Mouse (Mus musculus) skeletal muscle tissue, adult 2 months (tissue): ENCODE data around the gene Mfsd4b3.
A peak's percentile ranks its signal among the peaks of the same experiment; 100 is the strongest.
"Not testable (repeated sequence)": the region's sequence is repeated elsewhere in the genome, so short reads cannot be mapped to it uniquely, and the experiment has no call there.

ENCODE experiments used
- DNase-seq: peaks from one replicate; pipeline ENCODE4 v3.0.0-alpha.2; 2012; ENCODE audit warnings: low read depth, low spot score

The Mfsd4b3 gene

GRCm38 (mm10) chr10:39959761-39960440, at the start of gene Mfsd4b3:
TSS of gene Mfsd4b3 (minus strand) at chr10:39960153.
- DNase-seq = peak; percentile 97

GRCm38 (mm10) chr10:40009591-40009990, 49.6 kb upstream of the Mfsd4b3 start:
- DNase-seq = no peak

- DNase-seq = not testable (repeated sequence)
Measured at GRCm38 (mm10) chr10:40008847-40009246, 48.9 kb upstream of the Mfsd4b3 start.

GRCm38 (mm10) chr10:40007953-40008352, 48.0 kb upstream of the Mfsd4b3 start:
- DNase-seq = no peak

DNA sequence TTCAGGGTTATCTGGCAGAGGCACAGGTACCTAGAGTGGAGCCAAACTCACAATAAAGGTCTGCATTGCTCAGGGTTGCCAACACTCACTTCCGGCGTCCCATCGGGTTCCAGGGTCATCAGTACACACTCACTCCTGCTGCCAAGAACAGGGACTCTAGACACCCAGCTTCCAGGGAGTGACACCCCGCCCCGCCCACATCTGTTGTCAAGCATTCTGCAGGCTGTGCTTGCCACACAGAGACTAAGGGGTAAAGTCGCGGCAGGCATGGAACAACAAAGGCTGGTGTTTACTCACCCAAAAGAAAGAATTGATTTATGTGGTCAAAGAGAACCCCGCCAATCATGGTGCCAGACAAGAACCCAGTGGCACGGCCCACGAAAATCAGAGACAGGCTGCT, 47.0 kb upstream of the Mfsd4b3 start:
- DNase-seq = no peak

DNA sequence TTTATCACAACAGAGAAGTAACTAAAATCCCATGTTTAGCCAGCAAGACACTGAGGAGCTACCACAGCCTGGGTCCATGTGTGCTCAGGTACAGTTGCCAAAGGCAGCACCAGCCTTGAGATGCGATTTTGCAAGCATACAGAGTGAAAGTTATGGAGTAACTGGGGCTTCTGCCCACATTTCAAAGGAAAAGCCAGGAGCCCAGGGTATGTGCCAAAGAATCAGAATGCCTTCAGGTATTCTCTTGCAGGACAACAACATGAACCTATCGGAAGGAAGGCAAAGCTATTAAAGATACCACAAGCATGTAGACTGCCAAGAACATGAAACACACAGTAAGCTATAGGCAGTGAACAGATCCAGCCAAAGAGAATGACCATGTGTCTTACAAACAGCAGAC, 40.8 kb upstream of the Mfsd4b3 start:
- DNase-seq = no peak

DNA sequence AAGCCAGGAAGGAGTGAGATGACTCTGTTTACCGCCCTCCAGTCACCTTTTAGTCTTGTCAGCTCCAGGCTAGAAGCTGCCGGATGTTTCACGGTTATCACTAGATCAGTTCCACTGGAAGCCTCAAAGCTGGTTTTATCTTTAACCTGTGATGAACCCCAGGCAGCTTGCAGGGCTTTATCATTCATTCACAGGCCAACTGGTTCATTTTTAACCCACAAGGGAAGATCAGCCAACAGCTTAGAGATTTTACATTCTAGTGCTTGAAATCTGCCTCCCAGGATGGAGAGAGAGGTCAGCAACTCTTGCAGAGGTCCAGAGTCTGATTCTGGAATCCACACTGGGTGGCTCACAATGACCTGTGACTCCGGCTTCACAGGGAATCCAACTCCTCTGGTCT, 31.2 kb upstream of the Mfsd4b3 start:
- DNase-seq = no peak

DNA sequence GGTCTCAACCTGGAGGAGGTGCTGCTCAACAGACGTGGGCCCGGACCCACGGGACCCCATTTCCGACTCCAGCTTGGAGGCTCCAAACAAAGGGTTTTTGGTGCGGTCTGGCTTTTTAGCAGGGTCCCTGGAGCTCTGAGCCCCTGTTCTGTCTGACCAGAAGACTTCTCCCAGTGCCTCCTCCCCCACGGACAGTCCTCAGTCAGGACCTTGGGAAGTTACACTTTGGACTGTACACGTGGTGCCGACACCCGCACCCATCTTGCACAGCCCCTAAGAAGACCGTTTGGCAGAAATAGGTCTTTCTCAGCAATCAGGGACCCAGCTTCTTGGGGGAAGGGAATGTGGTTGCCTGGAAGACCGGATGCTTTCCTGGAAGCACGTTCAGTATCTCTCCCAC, 26.5 kb upstream of the Mfsd4b3 start, which contains the start of gene Mfsd4b5:
Mfsd4b5 (minus strand) TSS at position 181 of the 400 bp plus-strand sequence.
- no peak for DNase-seq

GRCm38 (mm10) chr10:39982604-39983003, 22.7 kb upstream of the Mfsd4b3 start:
- no peak for DNase-seq

- DNase-seq = no peak
Measured at GRCm38 (mm10) chr10:39978231-39978630, 18.3 kb upstream of the Mfsd4b3 start.

GRCm38 (mm10) chr10:39977346-39977745, 17.4 kb upstream of the Mfsd4b3 start:
- DNase-seq = no peak

DNA sequence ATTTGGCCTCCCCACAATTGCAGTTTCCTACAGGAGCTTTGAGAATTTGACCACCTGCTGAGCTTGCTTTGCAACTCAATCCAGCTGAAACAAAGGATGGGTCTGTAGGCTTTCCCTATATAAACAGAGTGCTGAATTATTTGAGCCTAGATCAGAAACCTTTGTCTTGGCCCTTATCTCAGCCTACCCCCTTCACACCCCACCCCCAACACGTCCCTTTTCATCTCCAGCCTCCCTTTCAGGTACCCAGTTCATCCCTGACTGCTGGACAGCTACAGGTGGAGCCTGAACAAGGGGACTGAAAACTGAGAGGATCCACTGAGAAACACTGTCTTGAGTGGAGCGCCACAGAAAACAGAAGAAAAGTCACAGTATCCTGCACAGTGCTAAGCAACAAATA, 15.8 kb upstream of the Mfsd4b3 start:
- DNase-seq = no peak

- no peak for DNase-seq
Measured at GRCm38 (mm10) chr10:39974982-39975381, 15.0 kb upstream of the Mfsd4b3 start.

- no peak for DNase-seq
Measured at GRCm38 (mm10) chr10:39967512-39967911, 7.6 kb upstream of the Mfsd4b3 start.

DNA sequence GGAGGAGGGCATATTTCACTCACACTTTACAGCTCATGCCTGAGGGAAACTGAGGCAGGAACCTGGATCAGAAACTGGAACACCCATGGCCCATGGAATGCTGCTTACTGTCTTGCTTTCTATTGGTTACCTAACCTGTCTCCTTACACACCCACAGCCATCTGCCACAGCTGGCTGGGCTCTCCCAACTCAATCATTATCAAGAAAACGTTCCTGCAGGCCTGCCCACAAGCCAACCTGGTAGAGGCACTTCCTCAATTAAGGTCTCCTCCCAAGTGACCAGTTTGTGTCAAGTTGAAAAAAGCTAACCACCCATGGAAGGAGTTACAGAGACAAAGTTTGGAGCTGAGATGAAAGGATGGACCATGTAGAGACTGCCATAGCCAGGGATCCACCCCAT, 2.0 kb upstream of the Mfsd4b3 start:
- DNase-seq = no peak

DNA sequence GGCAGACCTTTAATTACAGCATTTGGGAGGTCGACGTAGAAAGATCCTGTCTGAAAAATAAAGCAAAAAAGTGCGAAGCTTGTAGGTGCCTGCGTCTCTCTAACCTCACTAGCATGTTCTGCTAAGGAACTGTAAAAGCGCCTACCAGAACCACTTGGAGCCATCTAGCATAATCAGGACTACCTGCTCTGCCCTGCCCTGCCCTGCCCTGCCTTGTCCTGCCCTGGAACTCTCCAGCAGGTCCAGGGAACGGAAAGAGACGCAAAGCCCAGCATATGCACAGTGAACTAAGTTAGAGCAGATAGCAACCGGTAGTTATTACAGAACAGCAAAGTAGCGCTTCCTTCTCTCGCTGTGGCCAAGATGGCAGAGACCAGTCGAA, 479 bp upstream of the Mfsd4b3 start:
- DNase-seq = no peak

GRCm38 (mm10) chr10:39958266-39958665, 1.7 kb downstream of the Mfsd4b3 start:
- DNase-seq = peak; percentile 15

DNA sequence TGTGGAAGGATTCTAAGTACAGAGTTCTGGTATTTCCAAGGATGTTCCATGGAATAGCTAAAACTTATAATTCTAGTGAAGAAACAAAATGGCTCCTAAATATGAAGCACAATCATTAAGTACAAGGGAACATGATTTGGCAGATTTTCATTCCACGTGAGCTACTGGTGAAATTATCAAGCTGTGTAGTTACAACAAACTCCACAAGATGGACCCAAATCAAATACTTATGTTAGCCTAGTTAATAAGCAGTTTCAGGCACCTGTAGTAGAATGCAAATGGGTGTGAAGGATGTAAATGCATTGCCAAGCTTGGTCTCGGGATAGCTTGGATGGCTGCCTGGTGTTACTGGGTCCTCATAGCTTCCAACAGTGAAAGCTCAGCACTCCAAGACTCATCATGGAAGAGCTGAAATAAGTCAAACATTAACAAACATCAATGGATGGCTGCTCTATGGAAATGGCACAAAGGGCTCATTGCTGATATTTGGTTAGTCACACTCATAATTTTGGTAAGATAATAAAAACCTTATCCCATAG, 3.5 kb downstream of the Mfsd4b3 start:
- DNase-seq = no peak

DNA sequence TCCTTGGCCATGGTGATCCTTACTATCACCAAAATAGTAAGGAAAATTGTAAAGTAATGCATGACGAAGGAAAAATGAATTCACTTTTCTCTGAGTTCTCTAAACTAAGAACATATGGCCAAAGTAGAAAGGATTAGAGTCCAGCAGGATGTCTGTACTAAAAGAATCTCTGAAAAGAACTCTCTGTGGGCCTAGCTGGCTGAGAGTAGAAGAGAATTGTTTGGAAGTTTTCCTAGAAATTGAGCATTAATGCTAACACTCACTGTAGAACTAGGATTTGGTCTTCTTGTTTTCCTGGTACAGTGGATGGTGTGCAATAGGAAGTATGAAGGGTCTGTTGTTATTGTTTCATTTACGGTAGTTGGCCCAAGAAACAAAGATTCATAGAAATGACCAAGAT, 4.8 kb downstream of the Mfsd4b3 start:
- no peak for DNase-seq

GRCm38 (mm10) chr10:39949377-39949954, 10.5 kb downstream of the Mfsd4b3 start:
- no peak for DNase-seq

GRCm38 (mm10) chr10:39947195-39947594, 12.8 kb downstream of the Mfsd4b3 start:
- DNase-seq = not testable (repeated sequence)

- no peak for DNase-seq
Measured at GRCm38 (mm10) chr10:39936553-39936952, 23.4 kb downstream of the Mfsd4b3 start.

DNA sequence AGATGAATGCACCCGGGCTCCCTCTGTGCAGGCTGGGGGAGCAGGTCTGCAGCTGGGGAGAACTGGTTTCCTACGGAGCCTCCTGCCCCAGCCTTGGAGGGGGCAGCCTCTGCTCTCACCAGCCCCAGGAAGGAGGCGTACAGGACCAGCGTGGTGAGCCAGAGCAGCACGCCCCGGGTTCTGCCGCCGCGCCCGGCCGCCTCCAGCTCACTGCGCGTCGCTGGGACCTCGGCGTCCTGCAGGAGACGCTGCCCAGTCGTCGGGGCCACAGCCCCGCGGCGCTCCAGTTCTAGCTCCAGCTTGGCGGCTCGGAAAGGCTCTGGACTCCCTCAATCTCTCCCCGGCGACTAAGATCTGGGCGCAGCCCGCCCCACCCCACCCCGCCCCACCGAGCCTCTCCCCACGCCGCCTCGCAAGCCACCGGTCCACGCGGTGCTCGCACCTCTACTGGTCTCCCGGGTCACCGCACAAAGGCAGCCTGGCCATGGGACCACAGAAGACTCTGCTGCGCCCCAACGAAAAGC, 33.3 kb downstream of the Mfsd4b3 start, which contains the start of gene Mfsd4b2:
Mfsd4b2 (minus strand) TSS at position 308 of the 524 bp plus-strand sequence.
- peak; percentile 4 for DNase-seq
